Mouse (Mus musculus) natural killer cell, adult 2 months (primary cell): ENCODE data around the gene 1600014C10Rik.

Experiments
- DNase-seq, 2 experiments: peaks; one replicate each; pipeline ENCODE4 v3.0.0; 2022; ENCODE audit warnings: low spot score in 2 of 2

The 1600014C10Rik gene

GRCm38 (mm10) chr7:38182962-38183687, at the start of gene 1600014C10Rik:
1600014C10Rik (plus strand) TSS chr7:38183217.
- no peak for DNase-seq

DNA sequence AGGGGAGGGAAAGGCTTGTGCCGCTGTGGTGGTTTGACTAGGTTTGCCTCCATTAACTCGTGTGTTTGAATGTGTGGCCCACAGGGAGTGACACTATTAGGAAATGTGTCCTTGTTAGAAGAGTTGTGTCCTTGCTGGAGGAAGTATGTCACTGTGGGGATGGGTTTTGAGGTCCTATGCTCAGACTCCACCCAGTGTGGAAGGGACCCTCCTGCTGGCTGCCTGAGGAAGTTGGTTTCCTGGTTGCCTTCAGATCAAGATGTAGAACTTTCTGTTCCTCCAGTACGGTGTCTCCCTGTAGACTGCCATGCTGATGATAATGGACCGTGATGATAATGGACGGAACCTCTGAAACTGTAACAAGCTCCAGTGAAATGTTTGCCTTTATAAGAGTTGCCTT, 48.5 kb upstream of the 1600014C10Rik start:
- no peak for DNase-seq

GRCm38 (mm10) chr7:38140324-38140723, 42.7 kb upstream of the 1600014C10Rik start:
- no peak for DNase-seq

DNA sequence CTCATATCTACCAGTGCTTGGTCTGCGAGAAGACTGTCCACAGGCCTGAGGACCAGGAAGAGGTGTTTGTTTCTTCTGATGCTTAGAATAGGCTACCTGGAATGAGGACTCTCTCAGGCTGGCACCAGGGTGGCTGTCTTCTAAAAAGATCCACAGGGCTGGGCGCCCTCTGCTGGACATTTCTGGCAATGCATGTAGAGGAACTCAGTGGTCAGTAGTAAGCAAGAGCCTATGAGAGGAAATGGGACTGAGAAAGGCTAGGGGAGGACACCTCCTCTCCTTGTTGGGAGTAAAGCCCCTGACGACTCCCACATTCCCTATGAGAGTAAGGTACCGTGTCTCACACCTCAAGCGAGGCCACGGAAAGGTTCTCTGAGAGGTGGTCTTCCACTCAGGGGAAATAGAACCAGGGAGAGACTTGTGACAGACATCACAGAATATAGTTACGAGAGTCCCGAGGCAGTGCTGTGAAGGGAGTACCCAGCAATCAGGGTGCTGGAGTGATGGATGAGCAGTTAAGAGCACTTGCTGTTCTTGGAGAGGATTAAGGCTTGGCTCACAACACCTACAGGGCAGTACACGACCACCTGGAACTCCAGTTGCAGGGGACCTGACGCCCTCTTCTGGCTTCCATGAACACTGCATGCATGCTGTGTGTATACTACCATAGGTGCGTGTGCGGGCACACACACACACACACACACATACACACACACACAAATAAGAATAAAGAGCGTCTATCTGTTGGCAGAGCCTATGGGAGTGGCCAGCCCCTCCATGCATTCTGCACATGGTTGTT, 41.1 kb upstream of the 1600014C10Rik start:
- DNase-seq: peak; percentile 72 to 81

DNA sequence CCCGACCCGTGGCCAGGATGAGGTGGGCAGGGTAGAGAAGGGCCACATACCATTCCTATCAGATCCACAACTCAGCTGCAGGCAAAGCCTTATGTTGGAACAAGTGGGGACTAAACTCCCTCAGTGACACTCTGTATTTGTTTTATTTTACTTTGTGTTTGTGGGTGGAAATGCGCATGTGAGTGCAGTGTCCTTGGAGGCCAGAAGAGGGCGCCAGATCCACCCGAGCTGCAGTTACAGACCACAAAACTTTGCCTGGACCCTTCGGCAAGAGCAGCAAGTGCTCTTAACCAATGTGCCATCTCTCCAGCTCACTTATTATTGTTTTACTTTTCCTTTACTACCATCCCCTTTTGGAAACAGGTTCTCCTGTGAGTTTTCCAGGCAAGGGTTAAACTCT, 35.5 kb upstream of the 1600014C10Rik start:
- DNase-seq: no peak

- no peak for DNase-seq
Observed at GRCm38 (mm10) chr7:38151706-38152312, 31.2 kb upstream of the 1600014C10Rik start.

GRCm38 (mm10) chr7:38152571-38152970, 30.4 kb upstream of the 1600014C10Rik start:
- no peak for DNase-seq

DNA sequence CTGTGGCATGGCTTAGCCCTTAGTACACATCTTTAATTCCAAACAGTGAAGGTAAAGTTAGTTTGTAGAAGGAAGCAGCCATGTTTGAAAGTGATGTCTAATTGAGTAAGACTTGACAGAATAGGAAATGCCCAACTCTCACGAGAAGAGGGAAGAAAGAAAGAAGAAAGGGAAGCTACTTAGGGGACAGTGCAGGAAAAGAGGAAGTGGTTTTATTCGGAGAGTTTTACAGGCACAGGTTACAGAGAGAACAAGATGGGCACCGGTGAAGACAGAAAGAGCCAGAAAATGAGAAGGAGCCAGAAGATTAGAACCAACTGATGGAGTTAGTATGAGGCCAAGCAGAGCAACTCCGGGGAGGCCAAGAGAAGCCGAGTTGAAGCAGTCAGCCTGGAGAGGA, 27.2 kb upstream of the 1600014C10Rik start:
- DNase-seq: no peak

GRCm38 (mm10) chr7:38158764-38159458, 24.1 kb upstream of the 1600014C10Rik start:
- no peak for DNase-seq

DNA sequence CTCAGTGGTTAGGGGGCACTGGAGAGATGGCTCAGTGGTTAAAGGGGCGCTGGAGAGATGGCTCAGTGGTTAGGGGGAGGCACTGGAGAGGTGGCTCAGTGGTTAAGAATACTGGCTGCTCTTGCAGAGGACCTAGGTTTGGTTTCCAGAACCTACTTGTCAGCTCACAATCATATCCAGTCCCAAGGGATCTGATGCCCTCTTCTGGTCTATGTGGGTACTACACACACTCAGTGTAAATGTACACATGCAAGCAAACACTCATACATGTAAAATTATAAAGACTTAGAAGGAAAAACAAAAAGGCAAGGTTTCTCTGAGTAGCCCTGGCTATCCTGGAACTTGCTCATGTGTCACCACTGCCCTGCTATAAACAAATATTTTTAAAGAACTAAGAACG, 21.6 kb upstream of the 1600014C10Rik start:
- DNase-seq: peak in 1 of 2 experiments; percentile 38

DNA sequence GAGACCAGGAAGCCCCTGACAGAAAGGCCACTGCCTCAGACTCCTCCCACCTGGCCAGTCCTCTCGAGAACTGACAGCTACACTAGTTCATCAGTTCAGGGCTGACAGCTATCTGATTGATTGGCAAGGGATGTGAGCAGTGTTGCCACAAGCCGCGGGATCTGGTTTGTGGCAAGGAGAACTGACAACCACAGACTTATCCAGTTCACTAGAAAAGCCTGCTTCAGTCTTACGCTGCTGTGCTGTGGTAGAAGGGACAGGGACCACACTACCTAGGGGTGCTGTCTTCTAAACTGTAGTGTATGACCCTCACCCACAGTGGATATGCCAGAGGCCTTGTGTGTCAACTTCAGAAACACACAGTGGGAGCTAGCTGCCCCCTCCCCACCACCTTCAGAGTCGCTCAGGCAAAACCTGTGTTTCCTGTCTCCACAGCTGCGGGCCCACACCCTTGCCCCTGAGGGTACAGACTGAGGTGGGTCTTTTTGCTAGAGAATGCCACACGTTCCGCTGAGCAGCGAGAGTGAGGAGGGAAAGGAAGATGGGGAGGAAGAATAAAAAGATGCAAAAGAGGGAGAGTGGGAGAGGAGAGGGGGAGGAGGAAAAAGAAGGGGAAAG, 19.5 kb upstream of the 1600014C10Rik start:
- no peak for DNase-seq

GRCm38 (mm10) chr7:38166930-38167645, 15.9 kb upstream of the 1600014C10Rik start:
- DNase-seq: no peak

GRCm38 (mm10) chr7:38167724-38168141, 15.3 kb upstream of the 1600014C10Rik start:
- DNase-seq: peak in 1 of 2 experiments; percentile 37

- DNase-seq: no peak
Observed at GRCm38 (mm10) chr7:38173871-38174270, 9.1 kb upstream of the 1600014C10Rik start.

GRCm38 (mm10) chr7:38174321-38175148, 8.5 kb upstream of the 1600014C10Rik start:
- no peak for DNase-seq

- DNase-seq: no peak
Observed at GRCm38 (mm10) chr7:38176056-38176455, 7.0 kb upstream of the 1600014C10Rik start.

GRCm38 (mm10) chr7:38179896-38180295, 3.1 kb upstream of the 1600014C10Rik start:
- DNase-seq: no peak

DNA sequence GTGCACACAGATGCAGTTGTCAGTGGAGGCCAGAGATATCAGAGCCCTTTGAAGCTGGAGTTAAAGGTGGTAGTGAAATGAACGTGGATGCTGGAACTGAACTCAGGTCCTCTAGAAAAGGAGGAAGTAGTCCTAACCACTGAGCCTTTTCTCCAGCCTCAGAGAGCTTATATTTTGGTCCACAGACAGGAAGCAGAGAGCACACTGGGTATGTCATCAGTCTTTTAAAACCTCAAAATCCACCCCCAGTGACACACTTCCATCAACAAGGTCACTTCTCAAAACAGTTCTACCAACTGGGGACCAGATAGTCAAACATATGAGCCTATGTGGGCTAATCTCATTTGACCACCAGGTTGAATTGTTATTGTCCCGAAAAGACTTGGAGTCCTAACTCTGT, 1.7 kb upstream of the 1600014C10Rik start:
- DNase-seq: no peak

GRCm38 (mm10) chr7:38182596-38182961, 438 bp upstream of the 1600014C10Rik start:
- DNase-seq: peak; percentile 75 to 86
